Mouse (Mus musculus): Measurements from ENCODE around the gene Mprip.

- TF ChIP-seq CTCF (IDR thresholded peaks at IDR 0.05; ENCODE audit: low read depth) (no peak), EP300 (IDR thresholded peaks at IDR 0.05; ENCODE audit: low read depth) (no peak)
Measured at GRCm38 (mm10) chr11:59661601-59662248, 620 bp downstream of the Mprip start.
